Mouse (Mus musculus): ENCODE measurements at regions not wholly inside any gene's neighbourhood (a gene's known extent, or its start where the extent isn't known, plus 50 kb on each side); places are given as distances from the start of the nearest gene placed in this dataset.

- Histone ChIP-seq H3K27ac (ENCODE audit: low read length) (no peak overlapping the region; the same call in 1 of the 2 replicates), H3K4me3 (replicated peaks; ENCODE audit: low read length) (no peak overlapping the region), H3K9ac (ENCODE audit: low read length) (no peak overlapping the region), H3K4me2 (ENCODE audit: low read depth, low read length) (no peak overlapping the region), H3K9me3 (replicated peaks; ENCODE audit: control insufficient read depth, low read length) (no peaks in the 10 kb centered on the region), H3K36me3 (ENCODE audit: control insufficient read depth, insufficient read depth, low read length) (no peaks in the 10 kb centered on the region), H3K27me3 (ENCODE audit: control insufficient read depth, insufficient read depth, low read length) (no peaks in the 10 kb centered on the region), H3K4me1 (ENCODE audit: control insufficient read depth, insufficient read depth, low read length) (no peaks in the 10 kb centered on the region)
- WGBS: 56% methylated on average over 4 of the region's 4 CpGs
- ATAC-seq (ENCODE audit: insufficient read depth, low FRiP score): peak; percentile 29; the same call in 1 of the 2 replicates
Measured at GRCm38 (mm10) chr16:77295574-77296355, 282.3 kb downstream of the Usp25 start.

DNA sequence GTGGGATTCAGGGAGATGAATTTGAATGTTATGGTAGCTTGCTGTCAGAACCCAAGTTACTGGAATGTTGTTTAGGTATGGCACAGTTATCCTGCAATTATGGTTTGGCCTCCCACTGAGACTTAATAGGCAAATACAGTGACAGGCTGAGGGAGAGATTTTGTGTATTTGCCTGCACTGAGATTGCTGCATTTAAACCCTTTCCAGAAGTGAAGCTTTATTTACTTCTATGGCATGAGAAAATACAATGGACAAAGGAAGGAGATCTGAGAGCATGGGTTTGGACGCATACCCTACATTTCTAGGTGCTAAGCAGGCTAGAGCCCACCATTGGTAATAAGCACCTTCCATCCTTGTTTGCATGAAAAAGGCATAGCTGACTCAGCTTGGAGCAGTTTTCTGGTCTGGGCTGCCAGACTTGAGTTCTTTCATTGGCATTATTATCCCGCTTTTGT is 278.8 kb downstream of the Usp25 start:
- Histone ChIP-seq H3K9me3 (replicated peaks; ENCODE audit: control insufficient read depth, low read length) (no peaks in the 10 kb centered on the region), H3K4me2 (ENCODE audit: low read depth, low read length) (no peak overlapping the region), H3K9ac (ENCODE audit: low read length) (no peak overlapping the region), H3K27me3 (ENCODE audit: control insufficient read depth, insufficient read depth, low read length) (no peaks in the 10 kb centered on the region), H3K4me3 (replicated peaks; ENCODE audit: low read length) (no peak overlapping the region), H3K4me1 (ENCODE audit: control insufficient read depth, insufficient read depth, low read length) (no peaks in the 10 kb centered on the region), H3K27ac (ENCODE audit: low read length) (no peak overlapping the region), H3K36me3 (ENCODE audit: control insufficient read depth, insufficient read depth, low read length) (no peaks in the 10 kb centered on the region)
- ATAC-seq (ENCODE audit: insufficient read depth, low FRiP score): no peak
- 86% methylated on average over 2 of the region's 2 CpGs for whole genome bisulfite sequencing

DNA sequence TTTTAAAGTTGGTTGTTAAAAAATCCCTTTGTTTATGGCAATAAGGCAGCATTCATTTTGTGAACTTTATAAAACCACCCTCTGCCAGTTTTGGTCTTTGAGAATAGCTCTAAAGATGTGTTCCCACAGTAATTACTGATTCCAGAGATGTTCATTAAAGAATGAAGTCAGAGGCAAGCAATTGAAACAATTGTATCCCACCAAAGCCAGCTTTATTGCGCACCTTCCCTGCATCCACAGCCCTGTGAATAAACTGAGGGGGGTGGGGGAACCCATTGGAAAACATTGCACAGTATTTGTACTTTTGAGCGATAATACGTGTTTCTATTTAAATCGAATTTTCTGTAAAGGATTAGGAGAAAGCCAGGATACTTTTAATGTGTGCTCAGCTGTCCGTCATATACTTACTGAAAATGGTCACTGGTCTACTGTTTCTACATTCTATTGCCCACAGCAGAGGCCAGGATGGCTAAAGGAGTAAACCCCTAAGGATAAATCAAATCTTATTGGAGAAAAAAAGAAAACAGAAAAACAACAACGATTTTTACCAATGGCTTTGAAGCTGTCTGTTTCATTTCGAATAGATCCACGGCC is 278.3 kb downstream of the Usp25 start:
- no peak overlapping the region for H3K9ac ChIP-seq (ENCODE audit: low read length)
- no peaks in the 10 kb centered on the region for H3K27me3 ChIP-seq (ENCODE audit: control insufficient read depth, insufficient read depth, low read length)
- 87% methylated on average over 8 of the region's 8 CpGs for WGBS
- no peak overlapping the region for H3K27ac ChIP-seq (ENCODE audit: low read length)
- H3K4me1 ChIP-seq (ENCODE audit: control insufficient read depth, insufficient read depth, low read length): no peaks in the 10 kb centered on the region
- H3K36me3 ChIP-seq (ENCODE audit: control insufficient read depth, insufficient read depth, low read length): no peaks in the 10 kb centered on the region
- H3K4me3 ChIP-seq (replicated peaks; ENCODE audit: low read length): no peak overlapping the region
- H3K4me2 ChIP-seq (ENCODE audit: low read depth, low read length): no peak overlapping the region
- no peaks in the 10 kb centered on the region for H3K9me3 ChIP-seq (replicated peaks; ENCODE audit: control insufficient read depth, low read length)
- no peak for ATAC-seq (ENCODE audit: insufficient read depth, low FRiP score)

DNA sequence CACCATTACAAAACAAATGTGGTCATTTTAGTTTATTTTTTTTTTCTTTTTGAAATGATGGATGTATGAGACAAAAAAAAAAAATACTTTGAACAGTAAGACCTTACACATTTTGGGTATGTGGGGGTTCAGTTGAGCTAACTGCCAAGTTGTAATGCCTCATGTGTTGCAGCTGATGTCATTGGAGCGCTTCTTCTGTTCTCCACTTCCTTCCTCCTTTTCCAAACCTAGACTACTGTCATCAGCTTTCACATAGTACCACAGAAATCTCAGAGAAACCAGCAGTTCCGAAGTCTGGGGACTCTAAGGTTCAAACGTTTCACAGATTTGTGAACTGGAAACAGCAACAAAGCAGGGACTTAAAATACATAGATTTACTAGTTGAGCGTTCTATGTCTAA is 270.7 kb downstream of the Usp25 start:
- no peak overlapping the region for H3K4me2 ChIP-seq (ENCODE audit: low read depth, low read length)
- WGBS: 81% methylated on average over 4 of the region's 4 CpGs
- no peaks in the 10 kb centered on the region for H3K27me3 ChIP-seq (ENCODE audit: control insufficient read depth, insufficient read depth, low read length)
- no peak overlapping the region for H3K4me3 ChIP-seq (replicated peaks; ENCODE audit: low read length)
- no peak for ATAC-seq (ENCODE audit: insufficient read depth, low FRiP score)
- H3K36me3 ChIP-seq (ENCODE audit: control insufficient read depth, insufficient read depth, low read length): no peaks in the 10 kb centered on the region
- no peaks in the 10 kb centered on the region for H3K9me3 ChIP-seq (replicated peaks; ENCODE audit: control insufficient read depth, low read length)
- no peaks in the 10 kb centered on the region for H3K4me1 ChIP-seq (ENCODE audit: control insufficient read depth, insufficient read depth, low read length)
- no peak overlapping the region for H3K27ac ChIP-seq (ENCODE audit: low read length)
- H3K9ac ChIP-seq (ENCODE audit: low read length): no peak overlapping the region

GRCm38 (mm10) chr16:77279916-77280315 is 266.4 kb downstream of the Usp25 start:
- Histone ChIP-seq H3K4me1 (ENCODE audit: control insufficient read depth, insufficient read depth, low read length) (no peaks in the 10 kb centered on the region), H3K36me3 (ENCODE audit: control insufficient read depth, insufficient read depth, low read length) (no peaks in the 10 kb centered on the region), H3K9ac (ENCODE audit: low read length) (no peak overlapping the region), H3K9me3 (replicated peaks; ENCODE audit: control insufficient read depth, low read length) (no peaks in the 10 kb centered on the region), H3K4me2 (ENCODE audit: low read depth, low read length) (no peak overlapping the region), H3K27me3 (ENCODE audit: control insufficient read depth, insufficient read depth, low read length) (no peaks in the 10 kb centered on the region), H3K27ac (ENCODE audit: low read length) (no peak overlapping the region), H3K4me3 (replicated peaks; ENCODE audit: low read length) (no peak overlapping the region)
- WGBS: 73% methylated on average over 4 of the region's 4 CpGs
- no peak for ATAC-seq (ENCODE audit: insufficient read depth, low FRiP score)

DNA sequence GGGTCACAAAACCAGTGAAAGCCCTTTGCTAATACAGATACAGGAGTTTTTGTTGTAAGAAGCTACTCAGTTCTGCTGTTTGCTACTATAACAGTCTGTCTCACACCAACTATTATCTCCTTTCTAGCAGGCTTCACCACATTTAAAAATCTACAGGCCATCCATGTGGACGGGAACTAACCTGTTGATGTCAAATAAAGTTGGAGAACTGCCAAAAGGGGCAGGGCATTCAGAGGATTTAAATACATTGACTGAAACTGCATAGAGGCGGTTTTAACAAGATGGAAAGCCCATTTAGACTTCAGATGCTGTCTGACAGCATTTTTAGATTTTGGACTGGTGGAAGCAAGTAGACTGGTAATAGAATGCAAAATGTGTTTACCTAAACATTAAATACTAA is 266.0 kb downstream of the Usp25 start:
- 56% methylated on average over 2 of the region's 2 CpGs for WGBS
- Histone ChIP-seq H3K9me3 (replicated peaks; ENCODE audit: control insufficient read depth, low read length) (no peaks in the 10 kb centered on the region), H3K9ac (ENCODE audit: low read length) (no peak overlapping the region), H3K27ac (ENCODE audit: low read length) (no peak overlapping the region), H3K36me3 (ENCODE audit: control insufficient read depth, insufficient read depth, low read length) (no peaks in the 10 kb centered on the region), H3K4me3 (replicated peaks; ENCODE audit: low read length) (no peak overlapping the region), H3K4me1 (ENCODE audit: control insufficient read depth, insufficient read depth, low read length) (no peaks in the 10 kb centered on the region), H3K27me3 (ENCODE audit: control insufficient read depth, insufficient read depth, low read length) (no peaks in the 10 kb centered on the region), H3K4me2 (ENCODE audit: low read depth, low read length) (no peak overlapping the region)
- no peak for ATAC-seq (ENCODE audit: insufficient read depth, low FRiP score)

- no peaks in the 10 kb centered on the region for H3K36me3 ChIP-seq (ENCODE audit: control insufficient read depth, insufficient read depth, low read length)
- WGBS: 26% methylated on average over 3 of the region's 3 CpGs
- no peak overlapping the region for H3K4me2 ChIP-seq (ENCODE audit: low read depth, low read length)
- no peak for ATAC-seq (ENCODE audit: insufficient read depth, low FRiP score)
- no peaks in the 10 kb centered on the region for H3K9me3 ChIP-seq (replicated peaks; ENCODE audit: control insufficient read depth, low read length)
- no peak overlapping the region for H3K9ac ChIP-seq (ENCODE audit: low read length)
- no peaks in the 10 kb centered on the region for H3K4me1 ChIP-seq (ENCODE audit: control insufficient read depth, insufficient read depth, low read length)
- H3K27me3 ChIP-seq (ENCODE audit: control insufficient read depth, insufficient read depth, low read length): no peaks in the 10 kb centered on the region
- no peak overlapping the region for H3K27ac ChIP-seq (ENCODE audit: low read length)
- H3K4me3 ChIP-seq (replicated peaks; ENCODE audit: low read length): no peak overlapping the region
Measured at GRCm38 (mm10) chr16:77273306-77273705, 259.8 kb downstream of the Usp25 start.

DNA sequence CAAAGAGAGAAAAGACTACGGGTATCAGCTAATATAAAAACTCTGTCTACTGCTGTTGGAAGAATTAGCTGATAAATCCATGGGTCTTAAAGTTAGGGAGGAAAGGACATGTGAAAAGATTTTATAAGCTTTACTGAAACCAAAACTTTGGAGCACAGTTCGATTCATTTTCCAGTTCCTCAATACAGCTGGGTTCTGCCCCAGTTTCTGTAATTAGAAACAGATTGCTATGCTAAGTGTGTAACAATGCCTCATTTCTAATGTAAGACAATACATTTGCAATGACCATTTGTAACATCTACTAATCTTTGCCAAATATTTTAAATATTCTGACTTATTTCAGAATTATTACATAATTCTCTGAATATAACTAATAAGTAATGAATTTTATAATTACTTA is 255.4 kb downstream of the Usp25 start:
- no peaks in the 10 kb centered on the region for H3K9me3 ChIP-seq (replicated peaks; ENCODE audit: control insufficient read depth, low read length)
- H3K4me3 ChIP-seq (replicated peaks; ENCODE audit: low read length): no peak overlapping the region
- no peak overlapping the region for H3K27ac ChIP-seq (ENCODE audit: low read length)
- H3K9ac ChIP-seq (ENCODE audit: low read length): no peak overlapping the region
- no peaks in the 10 kb centered on the region for H3K4me1 ChIP-seq (ENCODE audit: control insufficient read depth, insufficient read depth, low read length)
- H3K36me3 ChIP-seq (ENCODE audit: control insufficient read depth, insufficient read depth, low read length): no peaks in the 10 kb centered on the region
- H3K27me3 ChIP-seq (ENCODE audit: control insufficient read depth, insufficient read depth, low read length): no peaks in the 10 kb centered on the region
- H3K4me2 ChIP-seq (ENCODE audit: low read depth, low read length): no peak overlapping the region
- no peak for ATAC-seq (ENCODE audit: insufficient read depth, low FRiP score)
- 54% methylated on average over 2 of the region's 2 CpGs for WGBS

- Histone ChIP-seq H3K27ac (ENCODE audit: low read length) (no peak overlapping the region), H3K27me3 (ENCODE audit: control insufficient read depth, insufficient read depth, low read length) (no peaks in the 10 kb centered on the region), H3K4me1 (ENCODE audit: control insufficient read depth, insufficient read depth, low read length) (no peaks in the 10 kb centered on the region), H3K4me2 (ENCODE audit: low read depth, low read length) (no peak overlapping the region), H3K9me3 (replicated peaks; ENCODE audit: control insufficient read depth, low read length) (no peaks in the 10 kb centered on the region), H3K36me3 (ENCODE audit: control insufficient read depth, insufficient read depth, low read length) (no peaks in the 10 kb centered on the region), H3K9ac (ENCODE audit: low read length) (no peak overlapping the region), H3K4me3 (replicated peaks; ENCODE audit: low read length) (no peak overlapping the region)
- ATAC-seq (ENCODE audit: insufficient read depth, low FRiP score): no peak
Measured at GRCm38 (mm10) chr16:77267679-77268078, 254.2 kb downstream of the Usp25 start.

All from stomach, embryonic 16.5 days (tissue).